Mouse (Mus musculus) adipocyte (in vitro differentiated cells): ENCODE results near the gene Ecd.

ENCODE experiments used
- DNase-seq: peaks from one replicate; pipeline ENCODE4 v3.0.0-alpha.2; 2016; ENCODE audit warnings: low spot score

The Ecd gene

GRCm38 (mm10) chr14:20347991-20348541 is at the start of gene Ecd, which contains the start of gene Fam149b:
Gene Ecd (minus strand): TSS chr14:20348121.
Gene Fam149b (plus strand): TSS chr14:20348162.
- DNase-seq, result peak; percentile 94

GRCm38 (mm10) chr14:20397220-20397619 is 49.3 kb upstream of the Ecd start:
- no peak for DNase-seq

- DNase-seq, result peak; percentile 93
Measured at GRCm38 (mm10) chr14:20393205-20393913, 45.4 kb upstream of the Ecd start, which contains the start of gene Mrps16. Gene Mrps16 (minus strand): TSS chr14:20393634.

- no peak for DNase-seq
Measured at GRCm38 (mm10) chr14:20392326-20392725, 44.4 kb upstream of the Ecd start.

- no peak for DNase-seq
Measured at GRCm38 (mm10) chr14:20389446-20390079, 41.6 kb upstream of the Ecd start.

- DNase-seq, result peak; percentile 80
Measured at GRCm38 (mm10) chr14:20388441-20389129, 40.7 kb upstream of the Ecd start, which contains the start of gene Dnajc9. Gene Dnajc9 (minus strand): TSS chr14:20388910.

GRCm38 (mm10) chr14:20379753-20380430 is 32.0 kb upstream of the Ecd start:
- no peak for DNase-seq

GRCm38 (mm10) chr14:20379087-20379640 is 31.2 kb upstream of the Ecd start:
- no peak for DNase-seq

GRCm38 (mm10) chr14:20378313-20379061 is 30.6 kb upstream of the Ecd start:
- no peak for DNase-seq

GRCm38 (mm10) chr14:20377112-20377521 is 29.2 kb upstream of the Ecd start:
- DNase-seq, result no peak

- no peak for DNase-seq
Measured at GRCm38 (mm10) chr14:20371854-20372253, 23.9 kb upstream of the Ecd start.

- no peak for DNase-seq
Measured at GRCm38 (mm10) chr14:20370798-20371197, 22.9 kb upstream of the Ecd start.

GRCm38 (mm10) chr14:20368271-20368670 is 20.4 kb upstream of the Ecd start:
- DNase-seq, result no peak

- DNase-seq, result no peak
Measured at GRCm38 (mm10) chr14:20363230-20363629, 15.3 kb upstream of the Ecd start.

GRCm38 (mm10) chr14:20347441-20347990 is 405 bp downstream of the Ecd start:
- DNase-seq, result no peak

GRCm38 (mm10) chr14:20345885-20346284 is 2.0 kb downstream of the Ecd start:
- no peak for DNase-seq

GRCm38 (mm10) chr14:20340866-20341265 is 7.1 kb downstream of the Ecd start:
- DNase-seq, result no peak

GRCm38 (mm10) chr14:20340149-20340548 is 7.8 kb downstream of the Ecd start:
- peak; percentile 3 for DNase-seq

- no peak for DNase-seq
Measured at GRCm38 (mm10) chr14:20339415-20339814, 8.5 kb downstream of the Ecd start.

GRCm38 (mm10) chr14:20331316-20331715 is 16.6 kb downstream of the Ecd start:
- DNase-seq, result no peak

- no peak for DNase-seq
Measured at GRCm38 (mm10) chr14:20328474-20328873, 19.4 kb downstream of the Ecd start.
